Mouse (Mus musculus): ENCODE results near the gene Fam114a2. TPM values are rescaled to one million over a fixed set of nuclear protein-coding genes. Genes with fewer than 3 reads are reported as not detected.

The Fam114a2 gene
- 10 to 100 TPM; 38.3 to 45.4 TPM for total RNA-seq (2021)
- long read RNA-seq, experiment 1, transcript Fam114a2-201 (14 exons, 2,557 nt), result major isoform, 14 of 95 reads
- long read RNA-seq, experiment 1, partial matches to known transcripts, result 5 of 95 reads
- long read RNA-seq, experiment 1, other reads (novel, unspliced or antisense), result 76 of 95 reads
- long read RNA-seq, experiment 2, transcript Fam114a2-201 (14 exons, 2,557 nt), result major isoform, 8 of 76 reads
- long read RNA-seq, experiment 2, partial matches to known transcripts, result 2 of 76 reads
- long read RNA-seq, experiment 2, other reads (novel, unspliced or antisense), result 65 of 76 reads

DNA sequence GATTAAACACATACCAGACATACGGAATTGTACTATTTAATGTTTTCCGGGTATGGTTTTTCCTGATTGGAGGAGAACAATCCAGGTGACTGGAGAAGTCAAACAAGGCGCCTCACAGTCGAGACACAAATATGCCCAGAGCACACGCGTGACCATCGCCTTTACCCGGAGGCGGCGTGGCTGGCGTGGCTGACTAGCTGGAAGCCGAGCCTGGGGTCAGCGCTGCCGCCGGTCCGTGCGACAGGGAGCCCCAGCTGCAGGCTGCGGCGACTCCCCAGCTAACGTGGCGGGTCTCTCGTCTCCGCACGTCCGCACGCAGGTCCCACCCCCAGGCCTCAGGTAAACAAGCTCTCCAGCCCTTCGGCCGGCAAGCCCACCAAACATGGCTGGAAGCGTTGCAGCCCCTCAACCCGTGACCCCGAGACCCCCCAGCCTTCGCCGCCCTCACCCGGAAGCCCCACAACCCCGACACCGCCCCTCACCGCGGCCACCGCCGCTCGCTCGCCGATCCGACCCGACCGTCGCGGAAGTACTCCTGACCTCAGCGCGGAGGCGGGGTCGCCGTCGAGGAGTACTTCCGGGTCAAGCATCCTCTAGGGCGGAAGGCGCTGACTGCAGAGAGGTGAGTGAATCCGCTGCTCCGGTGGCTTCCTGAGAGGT, at the start of gene Fam114a2, which contains the start of gene Mfap3:
Gene Fam114a2, minus strand, starts transcription at position 527 of the 660 bp plus-strand sequence.
Gene Mfap3, plus strand, starts transcription at position 574 of the 660 bp plus-strand sequence.
- DNase-seq, result peak; percentile 96

- DNase-seq, result no peak
Observed at GRCm38 (mm10) chr11:57566091-57567035, 47.9 kb upstream of the Fam114a2 start.

GRCm38 (mm10) chr11:57564564-57564963, 46.1 kb upstream of the Fam114a2 start:
- DNase-seq, result no peak

GRCm38 (mm10) chr11:57557936-57558335, 39.5 kb upstream of the Fam114a2 start:
- DNase-seq, result peak; percentile 25

DNA sequence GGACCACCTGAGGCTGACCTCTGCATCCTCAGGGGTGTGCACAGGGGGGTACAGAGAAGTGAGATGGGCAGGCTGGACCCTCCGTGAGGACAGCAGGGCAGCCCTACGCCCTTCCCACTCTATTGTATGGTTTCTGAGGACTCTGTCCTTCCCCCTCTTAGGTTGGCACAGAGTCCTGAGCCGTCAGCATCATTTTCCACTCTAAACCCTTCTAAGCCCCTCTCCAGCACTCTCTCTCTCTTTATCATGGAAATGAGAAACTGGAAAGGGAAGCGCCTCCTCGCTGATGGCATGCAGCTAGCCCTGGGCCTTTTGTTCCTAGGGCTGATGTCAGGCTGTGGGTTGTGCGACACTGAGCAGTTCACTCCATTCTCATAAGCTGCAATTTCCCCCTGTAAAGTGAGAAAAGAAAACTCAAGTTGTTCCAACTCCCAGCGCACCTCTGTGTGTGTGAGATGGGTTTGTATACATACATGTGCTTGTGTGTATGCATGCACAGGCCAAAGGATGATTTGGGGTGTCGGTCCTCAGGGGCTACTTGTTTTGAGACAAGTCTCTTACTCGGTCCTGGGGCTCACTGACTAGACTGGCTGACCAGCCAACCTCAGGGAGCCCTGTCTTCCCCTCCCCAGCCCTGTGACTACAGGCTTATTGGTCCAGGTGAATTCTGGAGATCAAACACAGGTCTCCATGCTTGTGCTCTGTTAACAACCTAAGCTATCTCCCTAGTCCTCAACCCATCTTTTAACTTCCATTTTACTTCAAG, 34.8 kb upstream of the Fam114a2 start:
- no peak for DNase-seq

GRCm38 (mm10) chr11:57551016-57551415, 32.6 kb upstream of the Fam114a2 start:
- DNase-seq, result no peak

DNA sequence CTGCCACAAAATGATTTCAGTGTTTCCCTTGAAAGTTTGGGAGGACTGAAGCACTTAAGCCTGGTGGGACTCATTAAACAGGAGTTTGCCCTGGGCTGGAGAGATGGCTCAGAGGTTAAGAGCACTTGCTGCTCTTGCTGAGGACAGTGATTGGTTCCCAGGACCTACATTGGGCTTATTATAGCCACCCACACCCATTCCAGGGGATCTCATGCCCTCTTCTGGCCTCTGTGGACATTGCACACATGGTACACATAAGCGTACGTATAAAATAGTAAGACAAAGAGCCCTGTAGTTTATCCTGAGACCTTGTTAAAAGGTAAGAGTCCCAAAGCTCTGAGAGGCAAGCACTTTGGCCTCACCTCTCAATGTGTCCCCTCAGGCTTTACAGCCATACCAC, 31.8 kb upstream of the Fam114a2 start:
- DNase-seq, result no peak

- peak; percentile 91 for DNase-seq
Observed at GRCm38 (mm10) chr11:57548618-57549550, 30.5 kb upstream of the Fam114a2 start.

- no peak for DNase-seq
Observed at GRCm38 (mm10) chr11:57540681-57541080, 22.3 kb upstream of the Fam114a2 start.

GRCm38 (mm10) chr11:57539841-57540418, 21.5 kb upstream of the Fam114a2 start:
- DNase-seq, result no peak

DNA sequence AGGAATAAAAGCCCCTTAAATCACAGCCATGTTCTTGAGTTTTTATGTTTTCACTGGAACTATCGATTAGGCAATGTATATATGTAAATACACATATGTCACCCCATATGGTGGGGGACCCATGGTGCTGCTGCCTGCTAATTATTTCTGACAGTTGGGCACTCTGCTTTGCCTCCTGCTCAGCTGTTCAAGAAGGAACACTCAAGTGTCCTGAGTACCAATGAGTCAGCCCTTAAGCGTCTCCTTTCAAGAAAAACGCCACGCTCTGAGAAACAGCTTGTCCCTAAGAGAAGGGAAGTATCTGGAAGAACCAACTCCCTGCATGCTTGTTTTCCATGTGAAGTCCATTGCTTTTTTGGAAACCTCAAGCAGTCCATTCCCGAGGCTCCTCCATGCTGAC, 17.5 kb upstream of the Fam114a2 start:
- DNase-seq, result no peak

DNA sequence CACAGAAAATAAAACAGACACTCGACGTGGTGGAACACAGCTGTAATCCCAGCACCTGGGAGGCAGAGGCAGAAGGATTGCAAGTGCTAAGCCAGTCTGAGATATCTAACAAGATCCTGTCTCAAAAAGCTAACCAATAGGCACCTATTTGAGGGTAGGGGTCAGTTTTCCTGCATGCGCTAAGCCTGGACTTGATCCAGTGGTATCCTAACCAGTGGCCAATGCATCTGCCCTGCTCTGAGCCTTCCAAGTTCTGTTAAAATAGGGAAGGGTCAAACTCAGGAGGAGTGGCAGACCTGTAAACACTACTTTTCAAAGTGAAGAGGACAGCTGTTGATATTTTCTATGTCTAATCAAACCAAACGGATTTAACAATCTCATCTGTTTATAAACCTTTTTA, 13.9 kb upstream of the Fam114a2 start:
- DNase-seq, result no peak

DNA sequence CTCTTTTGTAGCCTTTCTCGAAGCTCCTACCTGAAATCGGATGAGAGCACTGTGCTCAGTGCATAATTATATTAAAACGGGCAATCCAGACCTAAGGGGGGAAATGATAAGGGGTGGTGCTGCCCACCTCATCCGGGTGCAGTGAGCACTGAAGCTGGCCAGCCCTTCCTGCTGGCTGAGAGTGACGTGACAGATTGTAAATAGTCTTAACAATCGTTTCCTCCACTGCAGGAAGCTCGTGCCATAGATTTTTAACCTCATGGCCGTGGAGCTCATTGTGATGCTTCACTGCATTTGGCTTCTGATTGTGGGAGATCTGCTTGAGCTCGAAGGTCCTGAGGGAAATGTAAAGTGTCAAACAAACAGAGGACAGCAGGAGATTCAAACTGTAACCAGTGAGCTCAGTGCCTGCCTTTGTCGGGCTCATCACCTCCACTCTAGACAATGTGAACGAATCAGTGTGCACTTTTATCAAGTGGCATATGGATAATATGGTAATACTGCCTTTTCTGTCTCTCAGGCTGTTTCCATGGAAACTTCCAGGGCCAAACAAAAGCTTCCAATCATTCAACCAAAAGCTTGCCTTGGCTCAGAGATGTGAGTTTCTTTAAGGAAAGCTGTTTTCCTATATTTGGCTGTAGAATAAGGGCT, 13.0 kb upstream of the Fam114a2 start:
- no peak for DNase-seq

DNA sequence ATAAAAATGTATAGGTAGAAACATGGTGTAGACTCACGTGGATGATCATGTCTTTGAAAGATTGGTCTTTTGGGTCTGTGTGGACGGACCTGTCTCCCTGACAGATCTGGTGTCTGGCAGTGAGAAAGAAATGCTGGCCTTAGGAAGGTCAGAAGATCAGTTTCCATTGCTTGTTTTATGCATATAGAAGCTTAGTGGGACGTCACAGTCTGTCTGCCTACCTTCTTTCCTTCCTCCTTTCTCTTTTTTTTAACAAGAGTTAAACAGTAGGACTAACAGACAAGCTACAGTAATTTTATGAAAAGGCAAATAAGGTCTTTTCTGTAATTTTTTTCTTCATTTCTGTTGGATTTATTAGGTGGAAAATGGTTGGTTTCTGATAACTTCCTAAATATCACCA, 10.7 kb upstream of the Fam114a2 start:
- DNase-seq, result no peak

DNA sequence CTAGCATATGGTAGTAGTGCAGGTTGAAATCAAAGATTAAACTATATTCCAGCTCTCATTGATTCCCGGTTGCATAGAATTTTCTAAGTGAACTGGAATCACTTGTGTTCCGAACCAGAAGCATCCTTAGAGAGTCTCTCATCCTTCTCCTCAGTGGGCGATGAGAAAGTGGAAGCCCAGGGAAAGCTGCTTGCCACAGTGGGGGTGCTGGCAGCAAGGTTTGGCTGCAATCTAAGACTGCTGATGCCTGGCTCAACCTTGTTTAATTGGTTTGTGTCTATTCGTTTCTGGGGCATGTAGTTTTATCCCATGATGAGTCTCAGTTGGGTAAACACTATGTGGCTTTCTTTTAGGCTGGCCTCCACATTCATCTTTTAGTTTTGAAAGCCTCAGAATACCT, 9.1 kb upstream of the Fam114a2 start:
- DNase-seq, result no peak

DNA sequence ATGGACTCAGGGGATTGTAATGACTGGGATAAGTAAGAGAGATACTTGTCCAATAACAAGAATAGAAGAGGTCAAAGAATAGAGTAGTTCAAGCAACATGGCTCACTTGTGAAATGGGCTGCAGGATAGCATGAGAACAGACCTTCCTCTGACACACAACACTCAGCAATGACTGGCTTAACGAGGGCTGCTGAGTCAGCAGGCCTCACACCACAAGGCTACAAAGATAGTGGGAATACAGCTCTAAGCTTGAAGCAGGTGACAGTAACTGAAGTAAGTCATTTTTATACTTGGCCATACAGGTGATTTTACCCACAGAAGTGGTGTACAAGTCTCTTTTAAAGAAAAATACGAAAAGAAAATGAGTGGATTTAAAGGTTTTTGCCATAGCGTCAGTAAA, 7.5 kb upstream of the Fam114a2 start:
- no peak for DNase-seq

GRCm38 (mm10) chr11:57524597-57524996, 6.2 kb upstream of the Fam114a2 start:
- DNase-seq, result no peak

- no peak for DNase-seq
Observed at GRCm38 (mm10) chr11:57523418-57523817, 5.0 kb upstream of the Fam114a2 start.

DNA sequence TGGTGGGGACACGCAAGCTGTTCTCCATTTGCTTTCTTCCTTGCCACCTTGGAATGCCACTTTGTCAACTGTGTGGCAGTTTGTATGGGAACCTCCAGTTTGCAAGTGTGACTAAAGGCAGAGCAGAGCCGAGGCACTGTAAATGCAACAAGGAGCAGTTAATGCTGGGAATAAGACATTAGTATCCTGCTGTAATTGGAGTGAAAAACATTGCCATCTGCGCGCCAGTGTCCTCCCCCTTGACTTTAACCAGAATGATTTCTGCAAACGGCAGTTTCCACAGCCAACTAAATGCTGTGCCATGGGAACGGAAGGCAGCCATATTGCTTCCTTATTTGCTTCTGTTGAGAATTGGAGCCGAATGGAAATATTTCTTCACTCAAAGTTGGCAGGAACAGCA, 3.6 kb upstream of the Fam114a2 start:
- no peak for DNase-seq

DNA sequence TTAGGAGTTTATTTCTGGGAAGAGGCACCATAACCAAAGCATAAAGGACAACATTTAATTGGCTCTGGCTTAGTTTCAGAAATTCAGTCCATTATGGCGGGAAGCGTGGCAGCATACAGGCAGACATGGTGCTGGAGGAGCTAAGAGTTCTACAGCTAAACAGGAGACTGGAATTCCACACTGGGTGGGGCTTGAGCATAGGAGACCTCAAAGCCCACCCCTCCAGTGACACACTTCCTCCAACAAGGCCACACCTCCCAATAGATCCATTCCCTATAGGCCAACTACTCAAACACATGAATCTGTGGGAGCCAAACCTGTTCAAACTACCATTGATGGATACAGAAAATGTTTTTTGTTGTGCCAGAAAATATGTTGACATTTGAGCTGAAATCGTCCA, 2.8 kb upstream of the Fam114a2 start:
- no peak for DNase-seq

Data from gastrocnemius, postnatal 10 days (tissue).